Comparison of ENCODE assay signal across 7 mouse cellular contexts in genomic region chr3:116662463-116662863, GRCm38 (mm10). TPM values are rescaled to one million over a fixed set of nuclear protein-coding genes. Genes with fewer than 3 reads are reported as not detected.
DNase-seq lines count a peak whose midpoint lies in the region; ATAC-seq lines count a peak whose summit lies in the region.

TSS of gene Mfsd14a (minus strand) at chr3:116662677.

- DNase-seq in adrenal gland, adult 8-10 months, result peak; percentile 97
- peak; percentile 98 for DNase-seq in embryo, embryonic 9.5 days (ENCODE audit: extremely low spot score)
- DNase-seq in gastrocnemius, postnatal 4 days (ENCODE audit: low spot score in 2 of 2), result peak; percentile 99 to 100
- DNase-seq in left cerebral cortex, postnatal 36 days (ENCODE audit: low spot score in 2 of 2), result peak; percentile 97 to 99
- peak; percentile 100 for DNase-seq in midbrain, embryonic 11.5 days (ENCODE audit: low spot score, missing footprints)
- peak; percentile 93 for DNase-seq in skeletal muscle tissue, adult 2 months (ENCODE audit: low read depth, low spot score)

- peak within 1 kb of the TSS; percentile 94 for H3K27ac ChIP-seq in intestine, embryonic 16.5 days (ENCODE audit: low read length)
- H3K27ac ChIP-seq in midbrain, embryonic 11.5 days (ENCODE audit: low read depth, low read length), result peak within 1 kb of the TSS; percentile 80

- H3K4me1 ChIP-seq in intestine, embryonic 16.5 days (ENCODE audit: control insufficient read depth, insufficient read depth, low read length), result peaks cover 19% of the 10 kb centered on the region
- peaks cover 17% of the 10 kb centered on the region for H3K4me1 ChIP-seq in midbrain, embryonic 11.5 days (ENCODE audit: control insufficient read depth, insufficient read depth, low read length)

- peak within 1 kb of the TSS; percentile 97 for H3K4me3 ChIP-seq in intestine, embryonic 16.5 days (ENCODE audit: low read length)
- H3K4me3 ChIP-seq in midbrain, embryonic 11.5 days (ENCODE audit: low read depth, low read length), result peak within 1 kb of the TSS; percentile 95

- no peaks in the 10 kb centered on the region for H3K27me3 ChIP-seq in intestine, embryonic 16.5 days (replicated peaks; ENCODE audit: control insufficient read depth, insufficient read depth, low read length)
- no peaks in the 10 kb centered on the region for H3K27me3 ChIP-seq in midbrain, embryonic 11.5 days (ENCODE audit: control insufficient read depth, insufficient read depth, low read length)

- peak within 1 kb of the TSS; percentile 97 for H3K9ac ChIP-seq in intestine, embryonic 16.5 days (ENCODE audit: low read depth, low read length)
- H3K9ac ChIP-seq in midbrain, embryonic 11.5 days (ENCODE audit: low read length), result peak within 1 kb of the TSS; percentile 97

- WGBS in intestine, embryonic 16.5 days, result under 1% methylated on average over 38 of the region's 39 CpGs
- WGBS in midbrain, embryonic 11.5 days, result under 1% methylated on average over 39 of the region's 39 CpGs

- peak within 1 kb of the TSS; percentile 66 for H3K4me2 ChIP-seq in intestine, embryonic 16.5 days (ENCODE audit: low read depth, low read length)
- H3K4me2 ChIP-seq in midbrain, embryonic 11.5 days, result peak within 1 kb of the TSS; percentile 75

- intact Hi-C loops in left cerebral cortex, postnatal 36 days (cut with DNase I), result loop anchor here (1.0 to 5.0 kb wide), 2 partner anchors 50 to 68 kb away; partner anchors contain the start of genes Sass6 and Slc35a3

- H3K36me3 ChIP-seq in intestine, embryonic 16.5 days (ENCODE audit: control insufficient read depth, insufficient read depth, low read length), result no peaks in the 10 kb centered on the region
- no peaks in the 10 kb centered on the region for H3K36me3 ChIP-seq in midbrain, embryonic 11.5 days (ENCODE audit: control insufficient read depth, insufficient read depth, low read length)

- ATAC-seq in intestine, embryonic 16.5 days, result peak; percentile 99
- peak; percentile 99 for ATAC-seq in midbrain, embryonic 11.5 days (ENCODE audit: low FRiP score)

- H3K9me3 ChIP-seq in intestine, embryonic 16.5 days (ENCODE audit: control insufficient read depth, low read length), result no peaks in the 10 kb centered on the region
- H3K9me3 ChIP-seq in midbrain, embryonic 11.5 days (ENCODE audit: control insufficient read depth, low read length), result no peaks in the 10 kb centered on the region

RNA-seq across cellular contexts. Expression of gene Mfsd14a, which starts in this region (rescaled TPM):
- 10 to 100 TPM; 53.3 to 62.0 (median 60.8) TPM for total RNA-seq in adrenal gland, adult 8-10 months (2022)
- total RNA-seq in gastrocnemius, postnatal 4 days (2021), result 10 to 100 TPM; 26.6 TPM
- 81.3 TPM in 2 replicates for polyA plus RNA-seq in intestine, embryonic 16.5 days (2015; fragmentation: Nextera tagmentation; extraction: Ambion mirVana)
- 10 to 100 TPM; 55.1 to 55.4 TPM for total RNA-seq in left cerebral cortex, postnatal 36 days (2021)
- polyA plus RNA-seq in midbrain, embryonic 11.5 days (2014; fragmentation: Nextera tagmentation; extraction: Ambion mirVana), result 88.7 and 91.6 TPM in 2 replicates

Comparison
In these comparisons a context has a peak if more than half of its experiments do, and no peak if none do; other contexts are left out.
1. Peak in every context shown above with its lines: DNase-seq, ATAC-seq, H3K4me3 ChIP-seq and H3K27ac ChIP-seq.